Mouse (Mus musculus): ENCODE measurements around the gene Lrrc46.

Gene Lrrc46

DNA sequence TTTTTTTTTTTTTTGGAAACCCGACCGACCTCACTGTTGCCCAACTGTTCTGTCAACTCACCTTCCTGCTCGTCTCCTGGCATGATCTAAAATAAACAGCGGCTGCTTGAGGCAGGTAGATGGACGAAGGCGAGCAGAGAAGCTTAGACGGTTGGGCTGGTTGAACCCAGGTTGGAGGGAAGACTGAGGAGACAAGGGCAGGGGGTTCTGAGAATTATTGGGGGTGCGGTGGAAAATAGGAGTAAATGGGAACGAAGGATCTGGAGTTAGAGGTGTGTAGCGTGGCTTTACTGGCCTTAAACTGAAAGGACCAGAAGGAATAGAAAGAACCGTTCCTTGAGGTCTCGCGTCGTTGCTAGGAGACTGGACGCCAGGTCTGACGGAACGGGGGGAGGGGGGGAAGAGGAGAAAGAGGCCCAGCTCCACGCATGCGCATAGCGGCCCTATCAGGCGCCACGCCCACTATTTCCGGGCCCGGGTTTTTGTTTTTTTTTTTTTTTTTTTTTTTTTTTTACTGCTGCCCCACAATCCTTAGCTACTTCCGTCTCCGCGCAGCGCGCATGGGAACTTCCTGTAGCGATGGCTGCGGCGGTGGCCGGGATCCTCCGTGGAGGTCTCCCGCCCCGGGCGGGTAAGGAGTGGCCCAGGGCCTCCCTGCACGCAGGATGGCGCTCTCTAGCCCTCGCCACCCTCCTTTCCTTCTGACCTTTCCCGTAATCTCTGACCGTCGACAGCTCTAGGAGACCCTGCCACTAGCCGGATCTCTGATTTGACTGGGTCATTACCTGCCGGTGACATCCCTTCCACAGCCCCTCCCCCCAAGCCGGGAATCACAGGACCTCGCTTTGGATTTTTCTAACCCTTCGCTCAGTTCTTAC lies at the start of gene Lrrc46, which contains the start of gene Mrpl10:
Gene Lrrc46, minus strand, starts transcription at position 386 of the 878 bp plus-strand sequence.
Gene Mrpl10, plus strand, starts transcription at position 539 of the 878 bp plus-strand sequence.
- DNase-seq (ENCODE audit: low spot score), result peak; percentile 68

- no peak for DNase-seq (ENCODE audit: low spot score)
Observed at GRCm38 (mm10) chr11:97086365-97086764, 45.2 kb upstream of the Lrrc46 start.

DNA sequence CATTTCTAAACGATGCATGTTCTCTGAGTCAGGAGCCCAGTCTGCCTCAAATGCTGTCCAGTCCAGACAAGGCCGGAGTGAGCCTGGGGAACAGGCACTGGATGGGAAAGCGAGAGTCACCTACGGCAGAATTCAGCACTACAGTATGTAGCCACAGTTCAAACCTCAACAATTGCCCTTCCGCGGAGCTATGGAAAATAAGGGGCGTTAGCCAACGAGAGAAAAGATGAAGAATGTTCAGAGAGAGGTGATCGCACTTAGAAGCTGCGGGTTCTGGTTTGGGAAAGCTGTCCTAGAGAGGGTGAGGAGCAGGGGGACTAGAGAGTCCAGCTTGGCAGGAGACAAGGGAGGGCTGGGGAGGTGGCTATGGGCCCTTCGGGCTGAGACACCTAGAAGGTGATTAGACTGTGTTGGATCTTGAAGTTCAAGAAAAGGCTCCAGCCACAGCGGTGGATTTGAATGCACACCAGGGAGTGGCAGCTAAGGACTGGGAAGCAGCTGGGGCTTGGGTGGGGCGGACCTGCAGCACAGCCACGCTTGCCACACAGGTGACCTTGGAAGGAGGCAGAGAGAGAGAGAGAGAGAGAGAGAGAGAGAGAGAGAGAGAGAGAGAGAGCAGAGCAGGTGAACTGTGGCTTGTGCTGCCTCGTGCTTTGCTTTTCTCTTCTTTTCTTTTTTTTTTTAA lies 43.8 kb upstream of the Lrrc46 start:
- no peak for DNase-seq (ENCODE audit: low spot score)

DNA sequence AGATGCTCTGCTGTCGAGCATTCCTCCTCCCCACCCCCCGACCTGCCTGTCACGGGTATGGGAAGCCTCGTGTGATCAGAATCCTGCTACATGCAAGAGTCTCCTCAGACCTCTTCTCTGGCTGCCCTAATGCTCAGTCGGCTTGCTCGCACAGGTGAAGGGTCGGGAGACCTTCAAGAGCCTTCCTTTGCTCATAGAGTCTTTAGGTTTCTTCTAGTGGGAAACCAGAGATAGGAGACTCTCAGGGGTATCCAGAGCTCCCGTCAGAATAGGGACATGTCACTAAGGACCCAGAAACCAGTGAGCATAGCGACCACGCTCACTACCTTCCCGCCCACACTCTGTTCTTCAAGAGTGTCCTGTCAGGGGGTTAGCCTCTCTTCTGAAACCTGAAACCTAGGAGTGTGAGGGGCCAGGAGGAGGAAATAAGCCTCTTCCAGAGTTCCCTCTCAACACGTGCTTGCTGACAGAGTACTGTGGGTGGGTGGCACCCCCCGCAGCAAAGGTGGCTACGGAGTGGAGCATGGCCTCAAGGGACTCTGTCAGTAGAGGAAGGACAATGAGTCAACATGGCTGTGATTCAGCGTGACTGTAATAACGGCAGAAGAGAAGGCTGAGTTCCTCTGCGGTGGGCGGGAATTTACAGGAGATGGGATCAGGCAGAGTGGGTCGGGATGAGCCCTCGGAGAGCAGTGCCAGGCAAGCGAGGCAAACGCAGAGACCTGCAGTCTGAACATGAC lies 42.4 kb upstream of the Lrrc46 start:
- DNase-seq (ENCODE audit: low spot score), result no peak

GRCm38 (mm10) chr11:97082977-97083376 lies 41.8 kb upstream of the Lrrc46 start:
- DNase-seq (ENCODE audit: low spot score), result no peak

DNA sequence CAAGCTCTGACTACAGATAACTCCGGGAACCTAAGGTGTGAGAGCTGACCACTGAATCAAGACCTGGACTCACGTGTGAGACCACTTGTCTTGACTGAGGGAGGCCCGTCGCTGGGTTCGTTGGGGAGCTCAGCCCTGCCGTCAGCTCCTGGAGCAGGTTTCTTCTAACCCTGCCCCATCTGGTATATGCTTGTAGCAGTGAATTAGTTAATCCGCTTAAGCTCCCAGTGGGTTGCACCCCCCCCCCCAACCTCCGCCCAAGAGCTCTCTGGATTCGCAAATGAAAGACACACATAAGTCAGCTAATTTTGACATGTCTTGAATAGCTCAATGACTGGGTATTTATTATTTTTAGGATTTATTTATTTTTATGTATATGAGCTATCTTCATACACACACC lies 39.1 kb upstream of the Lrrc46 start:
- DNase-seq (ENCODE audit: low spot score), result no peak

DNA sequence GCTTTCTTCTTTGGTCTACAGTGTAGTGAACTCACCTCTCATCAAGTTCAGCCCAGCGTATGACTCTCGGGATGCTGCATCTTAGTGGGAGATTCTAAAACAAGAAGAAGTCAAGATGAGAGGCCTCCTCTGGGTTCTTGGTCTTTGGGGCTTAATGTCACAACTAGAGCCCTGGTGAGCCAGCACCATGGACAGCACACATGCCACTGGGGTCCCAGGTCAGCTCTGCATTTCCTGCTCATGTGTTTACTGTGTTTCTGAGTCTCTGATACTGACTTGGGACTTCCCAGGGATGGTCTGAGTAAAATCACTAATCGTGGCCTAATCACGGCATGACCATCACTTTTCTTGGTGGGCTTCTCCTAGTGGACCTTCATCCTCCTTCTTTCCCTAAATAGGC lies 37.5 kb upstream of the Lrrc46 start:
- DNase-seq (ENCODE audit: low spot score), result no peak

DNA sequence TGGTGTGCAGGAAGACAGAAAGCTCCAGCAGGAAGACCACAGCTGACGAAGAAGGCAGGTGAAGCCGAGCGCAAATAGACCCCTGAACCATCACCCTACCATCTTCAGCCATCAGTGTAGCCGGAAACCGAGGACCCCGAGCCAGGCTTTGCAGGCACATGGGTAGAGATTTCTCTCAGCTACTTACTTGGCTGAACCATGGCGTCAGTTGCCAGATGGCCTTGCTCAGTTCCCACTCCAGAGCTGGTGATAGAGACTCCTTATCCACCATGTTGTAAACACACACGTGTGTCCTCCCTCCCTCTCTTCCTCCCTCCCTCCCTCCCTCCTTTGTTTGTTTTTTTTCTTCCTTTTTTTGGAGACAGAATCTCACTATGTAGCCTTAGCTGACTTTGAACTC lies 33.0 kb upstream of the Lrrc46 start:
- no peak for DNase-seq (ENCODE audit: low spot score)

GRCm38 (mm10) chr11:97072533-97072932 lies 31.3 kb upstream of the Lrrc46 start:
- DNase-seq (ENCODE audit: low spot score), result peak; percentile 68

DNA sequence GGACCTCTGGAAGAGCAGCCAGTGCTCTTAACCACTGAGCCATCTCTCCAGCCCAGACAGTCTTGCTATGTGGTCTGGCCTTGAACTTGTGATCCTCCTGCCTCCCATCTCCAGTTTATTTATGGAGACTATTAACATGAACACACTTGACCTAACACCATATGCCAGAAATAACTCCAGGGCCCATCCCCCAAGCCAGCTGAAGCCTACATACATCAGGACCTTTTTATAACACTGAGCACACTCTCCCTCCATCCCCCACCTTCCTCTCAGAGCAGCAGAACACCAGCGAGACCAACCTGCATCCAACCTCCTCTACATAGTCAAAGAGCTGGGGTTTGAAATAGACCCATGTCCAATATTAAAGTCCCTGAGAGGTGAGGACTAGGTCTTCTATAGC lies 29.9 kb upstream of the Lrrc46 start:
- DNase-seq (ENCODE audit: low spot score), result no peak

DNA sequence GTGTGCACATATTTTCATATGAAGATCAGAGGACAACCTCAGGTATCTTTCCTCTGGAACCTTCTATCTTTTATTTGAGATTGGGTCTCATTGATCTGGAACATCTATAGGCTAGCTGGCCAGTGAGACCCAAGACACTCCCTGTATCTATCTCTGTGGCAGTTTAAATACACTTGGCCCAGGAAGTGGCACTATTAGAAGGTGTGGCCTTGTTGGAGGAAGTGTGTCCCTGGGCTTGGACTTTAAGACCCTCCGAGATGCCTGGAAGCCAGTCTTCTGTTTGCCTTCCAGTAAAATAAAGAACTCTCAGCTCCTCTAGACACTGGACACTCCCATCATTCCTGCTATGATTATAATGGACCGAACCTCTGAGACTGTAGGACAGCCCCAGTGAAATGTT lies 28.6 kb upstream of the Lrrc46 start:
- no peak for DNase-seq (ENCODE audit: low spot score)

- no peak for DNase-seq (ENCODE audit: low spot score)
Observed at GRCm38 (mm10) chr11:97069333-97069732, 28.1 kb upstream of the Lrrc46 start.

GRCm38 (mm10) chr11:97066656-97067360 lies 25.6 kb upstream of the Lrrc46 start:
- no peak for DNase-seq (ENCODE audit: low spot score)

DNA sequence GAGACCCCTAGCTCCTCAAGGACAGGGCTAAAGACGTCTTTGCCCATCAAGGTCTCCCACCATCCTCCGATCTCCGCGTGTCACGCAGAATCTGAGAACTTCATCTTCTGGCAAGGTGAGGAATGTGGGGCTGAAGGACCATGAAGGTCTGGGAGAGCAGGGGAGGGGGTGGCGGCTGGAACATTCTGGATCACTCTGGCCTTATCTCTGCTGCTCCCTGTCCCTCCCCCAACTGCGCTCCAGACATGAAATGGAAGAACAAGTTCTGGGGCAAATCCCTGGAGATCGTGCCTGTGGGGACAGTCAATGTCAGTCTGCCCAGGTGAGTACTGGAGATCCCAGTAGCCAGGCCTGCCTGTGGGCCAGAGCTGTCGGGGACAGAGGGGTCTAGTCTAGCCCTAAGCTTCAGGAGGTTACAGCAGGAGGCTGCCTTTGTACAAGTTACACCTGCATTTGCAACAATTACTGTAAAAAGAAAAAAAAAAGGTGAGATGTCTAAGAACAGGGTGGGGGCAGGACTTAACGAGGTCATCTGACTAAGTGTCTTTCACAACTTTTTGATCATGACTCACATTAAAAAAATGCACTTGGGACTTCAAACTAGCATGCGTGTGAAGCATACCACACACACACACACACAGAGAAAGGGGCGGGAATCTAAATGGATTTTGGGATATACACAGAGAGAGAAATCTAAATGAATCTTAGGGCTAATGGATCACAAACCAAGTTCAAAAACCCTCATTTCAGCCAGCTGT lies 24.5 kb upstream of the Lrrc46 start:
- no peak for DNase-seq (ENCODE audit: low spot score)

DNA sequence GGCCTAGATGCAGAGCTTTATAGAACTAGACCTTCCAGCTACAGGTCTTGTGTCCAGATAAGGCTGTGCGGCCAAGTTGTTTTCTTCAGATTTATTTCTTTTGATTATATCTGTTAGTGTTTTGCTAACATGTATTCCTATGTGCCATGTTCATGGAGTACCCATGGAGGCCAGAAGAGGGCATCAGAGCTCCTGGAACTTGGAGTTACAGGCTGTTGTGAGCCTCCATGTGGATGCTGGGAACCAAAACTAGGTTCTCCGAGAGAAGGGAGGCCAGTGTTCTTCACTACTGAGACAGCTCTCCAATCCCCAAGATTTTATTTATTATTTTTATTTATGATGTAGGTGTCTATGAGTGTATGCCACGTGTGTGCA lies 22.7 kb upstream of the Lrrc46 start:
- no peak for DNase-seq (ENCODE audit: low spot score)

DNA sequence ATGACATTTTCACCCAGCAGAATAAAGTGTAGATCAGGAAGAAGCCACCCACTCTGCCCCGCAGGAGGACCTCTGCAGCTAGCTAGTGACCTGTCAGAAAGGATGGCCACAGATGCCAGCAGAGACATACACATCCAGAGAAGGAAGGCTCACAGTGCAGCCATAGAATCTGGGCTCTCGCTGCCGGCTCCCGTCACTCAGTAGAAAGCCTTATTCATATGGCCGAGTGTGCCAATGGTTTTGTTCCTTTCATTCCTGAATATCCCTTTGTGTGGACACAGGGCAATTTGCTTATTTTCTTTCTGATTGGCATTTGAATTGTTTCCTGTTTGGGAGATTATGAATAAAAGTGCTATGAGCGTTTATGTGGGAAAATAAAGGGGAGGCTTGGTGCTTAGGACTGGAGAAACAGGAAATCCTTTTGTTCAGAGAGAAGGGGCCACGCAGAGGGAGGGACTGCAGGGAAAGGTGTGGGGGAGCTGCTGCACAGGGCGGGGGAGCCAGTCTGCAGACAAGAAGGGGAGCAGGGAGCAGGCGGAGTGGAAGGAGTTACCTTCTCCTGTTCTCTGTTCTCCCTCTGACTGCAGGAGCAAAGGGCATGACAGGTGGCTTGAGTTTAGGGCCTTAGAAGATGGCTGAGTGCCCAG lies 22.2 kb upstream of the Lrrc46 start:
- DNase-seq (ENCODE audit: low spot score), result no peak

- DNase-seq (ENCODE audit: low spot score), result no peak
Observed at GRCm38 (mm10) chr11:97052219-97052646, 11.0 kb upstream of the Lrrc46 start.

GRCm38 (mm10) chr11:97050944-97051586 lies 9.9 kb upstream of the Lrrc46 start:
- DNase-seq (ENCODE audit: low spot score), result no peak

DNA sequence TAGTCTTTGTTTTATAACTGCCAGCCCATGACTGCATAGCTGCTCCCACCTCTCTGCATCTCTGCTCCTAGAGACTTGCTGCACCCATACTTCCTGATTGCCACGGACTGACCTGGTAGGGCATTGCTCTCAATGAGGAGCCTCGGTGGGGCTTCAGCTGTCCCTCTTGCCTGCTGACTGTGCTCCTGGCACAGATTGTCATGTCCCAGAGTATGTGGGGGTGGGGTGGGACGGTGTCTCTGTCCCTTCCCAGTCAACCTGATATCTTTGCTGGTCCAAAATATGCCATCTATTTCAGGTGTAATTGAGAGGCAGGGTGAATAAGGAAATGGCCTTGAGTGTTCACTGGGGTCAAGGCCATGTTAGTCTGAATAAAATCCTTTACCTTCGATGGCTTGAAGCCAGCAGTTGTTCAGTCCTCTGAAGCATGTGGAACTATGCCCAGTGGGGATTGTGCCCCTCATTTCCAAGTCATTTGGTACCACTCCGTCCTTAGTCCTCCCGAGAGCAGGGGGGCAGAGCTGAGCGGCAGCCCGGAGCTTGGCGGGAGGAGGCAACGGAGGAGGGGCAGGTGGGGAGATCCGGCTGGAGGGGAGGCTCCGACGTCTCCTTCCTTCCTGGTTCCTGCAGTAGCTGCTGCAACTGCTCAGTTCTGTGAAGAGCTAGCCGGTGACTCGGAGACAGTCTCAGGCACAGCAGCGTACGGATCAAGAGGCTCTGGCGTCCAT lies 9.2 kb upstream of the Lrrc46 start, which contains the start of gene Osbpl7:
Gene Osbpl7, plus strand, starts transcription at position 413 of the 728 bp plus-strand sequence.
- DNase-seq (ENCODE audit: low spot score), result peak; percentile 40

Measured in layer of hippocampus, adult 9-10 months (tissue).